8 mouse cellular contexts compared by ENCODE assay signal in the genomic region with DNA sequence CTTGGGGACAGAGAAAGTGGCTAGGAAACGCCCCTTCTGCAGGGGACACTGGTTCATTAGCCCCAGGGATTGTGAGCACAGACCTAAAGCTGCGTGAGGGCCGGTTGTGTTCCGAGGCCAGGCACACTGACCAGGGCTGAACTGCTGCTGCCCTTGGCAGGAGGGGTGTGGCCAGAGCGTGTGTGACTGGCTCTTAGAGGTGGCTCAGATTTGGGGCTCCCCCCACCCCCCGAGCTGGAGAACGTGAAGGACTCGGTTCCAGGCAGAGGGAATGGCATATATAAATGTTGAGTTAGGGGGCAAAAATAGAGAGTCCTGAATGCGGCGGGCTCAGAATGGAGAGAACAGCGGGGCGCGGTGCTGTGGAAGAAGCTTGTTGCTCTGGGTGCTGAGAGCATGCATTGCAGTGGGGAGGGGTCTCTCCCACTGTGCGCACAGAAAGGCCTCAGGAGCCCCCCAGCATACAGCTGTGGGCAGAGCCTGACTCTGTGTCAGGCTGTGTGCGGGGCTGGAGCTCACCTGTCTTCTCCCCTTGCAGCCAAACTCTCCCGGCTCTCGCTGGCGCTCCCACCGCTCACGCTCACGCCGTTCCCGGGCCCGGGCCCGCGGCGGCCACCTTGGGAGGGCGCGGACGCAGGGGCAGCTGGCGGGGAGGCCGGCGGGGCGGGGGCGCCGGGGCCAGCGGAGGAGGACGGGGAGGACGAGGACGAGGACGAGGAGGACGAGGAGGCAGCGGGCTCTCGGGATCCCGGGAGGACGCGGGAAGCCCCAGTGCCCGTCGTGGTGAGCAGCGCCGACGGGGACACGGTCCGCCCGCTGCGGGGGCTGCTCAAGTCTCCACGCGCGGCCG. TPM values are rescaled to one million over a fixed set of nuclear protein-coding genes. Genes with fewer than 3 reads are reported as not detected.
DNase-seq lines count a peak whose midpoint lies in the region; ATAC-seq and TF ChIP-seq lines count a peak whose summit lies in the region.

No protein-coding gene starts in this region.

- H3K36me3 ChIP-seq in lung, embryonic 14.5 days (ENCODE audit: insufficient read depth) = peaks cover 5% of the 10 kb centered on the region; the same call in 1 of the 2 replicates
- no peaks in the 10 kb centered on the region for H3K36me3 ChIP-seq in intestine, embryonic 15.5 days

- no peak for ATAC-seq in lung, embryonic 14.5 days (ENCODE audit: insufficient read depth)
- ATAC-seq in intestine, embryonic 15.5 days = no peak
- no peak for ATAC-seq in granulocyte monocyte progenitor cell, adult 5-6 weeks (replicated peaks; ENCODE audit: poor library complexity, severe bottlenecking)

- H3K4me3 ChIP-seq in lung, embryonic 14.5 days (ENCODE audit: low read depth, low read length) = peak overlapping the region; percentile 44
- H3K4me3 ChIP-seq in intestine, embryonic 15.5 days (replicated peaks) = peak overlapping the region; percentile 45

- peak overlapping the region; percentile 83 for H3K4me2 ChIP-seq in lung, embryonic 14.5 days
- peak overlapping the region; percentile 92 for H3K4me2 ChIP-seq in intestine, embryonic 15.5 days (replicated peaks)

- H3K9me3 ChIP-seq in lung, embryonic 14.5 days (ENCODE audit: low read depth, low read length) = no peaks in the 10 kb centered on the region
- H3K9me3 ChIP-seq in intestine, embryonic 15.5 days = no peaks in the 10 kb centered on the region

- no peak overlapping the region for H3K27ac ChIP-seq in lung, embryonic 14.5 days (ENCODE audit: low read depth)
- no peak overlapping the region for H3K27ac ChIP-seq in intestine, embryonic 15.5 days

- WGBS in lung, embryonic 14.5 days = 2% methylated on average over 55 of the region's 60 CpGs
- 4% methylated on average over 59 of the region's 60 CpGs for WGBS in intestine, embryonic 15.5 days

- H3K27me3 ChIP-seq in lung, embryonic 14.5 days (ENCODE audit: insufficient read depth, low read length) = peaks cover 32% of the 10 kb centered on the region
- H3K27me3 ChIP-seq in intestine, embryonic 15.5 days (replicated peaks) = peaks cover 13% of the 10 kb centered on the region; the same call in 1 of the 2 replicates

- H3K4me1 ChIP-seq in lung, embryonic 14.5 days (ENCODE audit: insufficient read depth) = 0 out of 2 replicates have a peak, but pooled peaks cover 7% of the 10 kb centered on the region
- peaks cover 28% of the 10 kb centered on the region for H3K4me1 ChIP-seq in intestine, embryonic 15.5 days (replicated peaks)

- TF ChIP-seq CTCF in lung, embryonic 14.5 days (IDR thresholded peaks at IDR 0.05; ENCODE audit: low read depth) = no peak

- DNase-seq in adrenal gland, adult 2 months = peak; percentile 63
- DNase-seq in adrenal gland, postnatal 4 days (ENCODE audit: low spot score in 2 of 2) = no peak
- DNase-seq in lung, embryonic 14.5 days = no peak
- DNase-seq in lung, postnatal 36 days = no peak
- peak; percentile 48 for DNase-seq in neural tube, embryonic 10.5 days (ENCODE audit: extremely low spot score, low spot score)
- no peak for DNase-seq in layer of hippocampus, postnatal 25 days (ENCODE audit: extremely low spot score in 1 of 2, low spot score in 1 of 2)

- peak overlapping the region; percentile 53 for H3K9ac ChIP-seq in lung, embryonic 14.5 days
- peak overlapping the region; percentile 44 for H3K9ac ChIP-seq in intestine, embryonic 15.5 days

RNA-seq across cellular contexts. Expression of gene Sult2b1, which starts 13.4 kb away (rescaled TPM):
- 1 to 10 TPM in 1 of 2 experiments, under 1 TPM in 1; 0.49 to 2.0 TPM for total RNA-seq in adrenal gland, adult 2 months (2021)
- 1.6 and 2.9 TPM in 2 replicates for polyA plus RNA-seq in adrenal gland, adult 2 months (2012; rRNA removed)
- total RNA-seq in adrenal gland, postnatal 4 days (2021) = 1 to 10 TPM in 1 of 2 experiments, under 1 TPM in 1; 0.64 to 1.0 TPM
- polyA plus RNA-seq in lung, embryonic 14.5 days (2014; fragmentation: Nextera tagmentation; extraction: Ambion mirVana) = 5.0 and 5.9 TPM in 2 replicates
- polyA plus RNA-seq in intestine, embryonic 15.5 days (2015; fragmentation: Nextera tagmentation; extraction: Ambion mirVana) = 2.8 and 2.9 TPM in 2 replicates
- 1.3 and 3.3 TPM in 2 replicates for total RNA-seq in granulocyte monocyte progenitor cell, adult 5-6 weeks (2014; fragmentation: Nextera tagmentation)
- 0.39 TPM in 1 of 2 replicates, not detected in the other for total RNA-seq in granulocyte monocyte progenitor cell, adult 5-6 weeks (2017)
- 1 to 10 TPM; 6.8 to 9.1 TPM for total RNA-seq in layer of hippocampus, postnatal 25 days (2021)

RNA-seq across cellular contexts. Expression of gene Lmtk3, which starts 14.3 kb away (rescaled TPM):
- 1 to 10 TPM; 6.2 to 8.6 TPM for total RNA-seq in adrenal gland, adult 2 months (2021)
- polyA plus RNA-seq in adrenal gland, adult 2 months (2012; rRNA removed) = 38.0 and 61.3 TPM in 2 replicates
- 10 to 100 TPM; 17.2 to 18.8 TPM for total RNA-seq in adrenal gland, postnatal 4 days (2021)
- 0.76 and 1.9 TPM in 2 replicates for polyA plus RNA-seq in lung, embryonic 14.5 days (2014; fragmentation: Nextera tagmentation; extraction: Ambion mirVana)
- 0.43 and 0.90 TPM in 2 replicates for polyA plus RNA-seq in intestine, embryonic 15.5 days (2015; fragmentation: Nextera tagmentation; extraction: Ambion mirVana)
- total RNA-seq in granulocyte monocyte progenitor cell, adult 5-6 weeks (2014; fragmentation: Nextera tagmentation) = not detected in 2 replicates
- not detected in 2 replicates for total RNA-seq in granulocyte monocyte progenitor cell, adult 5-6 weeks (2017)
- total RNA-seq in layer of hippocampus, postnatal 25 days (2021) = 100 to 1,000 TPM; 256 to 314 TPM

RNA-seq across cellular contexts. Expression of gene Cyth2, which starts 16.5 kb away (rescaled TPM):
- total RNA-seq in adrenal gland, adult 2 months (2021) = 100 to 1,000 TPM; 127 to 129 TPM
- polyA plus RNA-seq in adrenal gland, adult 2 months (2012; rRNA removed) = 147 and 170 TPM in 2 replicates
- 100 to 1,000 TPM; 124 to 126 TPM for total RNA-seq in adrenal gland, postnatal 4 days (2021)
- 109 and 110 TPM in 2 replicates for polyA plus RNA-seq in lung, embryonic 14.5 days (2014; fragmentation: Nextera tagmentation; extraction: Ambion mirVana)
- 89.0 and 92.0 TPM in 2 replicates for polyA plus RNA-seq in intestine, embryonic 15.5 days (2015; fragmentation: Nextera tagmentation; extraction: Ambion mirVana)
- 32.7 and 36.3 TPM in 2 replicates for total RNA-seq in granulocyte monocyte progenitor cell, adult 5-6 weeks (2014; fragmentation: Nextera tagmentation)
- total RNA-seq in granulocyte monocyte progenitor cell, adult 5-6 weeks (2017) = 33.1 and 35.3 TPM in 2 replicates
- 100 to 1,000 TPM; 153 to 154 TPM for total RNA-seq in layer of hippocampus, postnatal 25 days (2021)

RNA-seq across cellular contexts. Expression of gene Kcnj14, which starts 26.7 kb away (rescaled TPM):
- under 1 TPM in 1 of 2 experiments, not detected in 1; 0.20 TPM for total RNA-seq in adrenal gland, adult 2 months (2021)
- polyA plus RNA-seq in adrenal gland, adult 2 months (2012; rRNA removed) = 0.70 and 1.8 TPM in 2 replicates
- under 1 TPM; 0.45 to 0.53 TPM for total RNA-seq in adrenal gland, postnatal 4 days (2021)
- 0.67 and 1.1 TPM in 2 replicates for polyA plus RNA-seq in lung, embryonic 14.5 days (2014; fragmentation: Nextera tagmentation; extraction: Ambion mirVana)
- 0.88 and 1.0 TPM in 2 replicates for polyA plus RNA-seq in intestine, embryonic 15.5 days (2015; fragmentation: Nextera tagmentation; extraction: Ambion mirVana)
- 0.47 and 0.71 TPM in 2 replicates for total RNA-seq in granulocyte monocyte progenitor cell, adult 5-6 weeks (2014; fragmentation: Nextera tagmentation)
- not detected in 2 replicates for total RNA-seq in granulocyte monocyte progenitor cell, adult 5-6 weeks (2017)
- 1 to 10 TPM; 1.4 to 2.6 TPM for total RNA-seq in layer of hippocampus, postnatal 25 days (2021)

RNA-seq across cellular contexts. Expression of gene Grwd1, which starts 32.9 kb away (rescaled TPM):
- total RNA-seq in adrenal gland, adult 2 months (2021) = 10 to 100 TPM; 26.9 to 30.1 TPM
- polyA plus RNA-seq in adrenal gland, adult 2 months (2012; rRNA removed) = 22.1 and 27.4 TPM in 2 replicates
- 10 to 100 TPM; 28.2 to 28.3 TPM for total RNA-seq in adrenal gland, postnatal 4 days (2021)
- 85.4 and 95.3 TPM in 2 replicates for polyA plus RNA-seq in lung, embryonic 14.5 days (2014; fragmentation: Nextera tagmentation; extraction: Ambion mirVana)
- polyA plus RNA-seq in intestine, embryonic 15.5 days (2015; fragmentation: Nextera tagmentation; extraction: Ambion mirVana) = 67.1 and 71.3 TPM in 2 replicates
- 30.9 and 33.6 TPM in 2 replicates for total RNA-seq in granulocyte monocyte progenitor cell, adult 5-6 weeks (2014; fragmentation: Nextera tagmentation)
- total RNA-seq in granulocyte monocyte progenitor cell, adult 5-6 weeks (2017) = 21.9 and 27.3 TPM in 2 replicates
- total RNA-seq in layer of hippocampus, postnatal 25 days (2021) = 10 to 100 TPM; 20.0 to 20.8 TPM

Comparison
In these comparisons a context has a peak if more than half of its experiments do, and no peak if none do; other contexts are left out.
1. DNase-seq: peak in adrenal gland, adult 2 months (single experiment) and neural tube, embryonic 10.5 days (single experiment); none in adrenal gland, postnatal 4 days (0 of 2), lung, embryonic 14.5 days (single experiment), lung, postnatal 36 days (single experiment) and layer of hippocampus, postnatal 25 days (0 of 2).
2. RNA of gene Lmtk3, which starts 14.3 kb away (total RNA-seq): 256 to 314 TPM in layer of hippocampus, postnatal 25 days; 17.2 to 18.8 TPM in adrenal gland, postnatal 4 days, 6.2 to 8.6 TPM in adrenal gland, adult 2 months and not detected in granulocyte monocyte progenitor cell, adult 5-6 weeks; every median in the first group is over 10 times any median in the second.